Mouse (Mus musculus) liver, embryonic 16.5 days (tissue): ENCODE results near the gene Lamc1. TPM values are rescaled to one million over a fixed set of nuclear protein-coding genes. Genes with fewer than 3 reads are reported as not detected.

Source experiments
- ATAC-seq: fragments of 200-750 bp; cut with Nextera tagmentation; 2 replicates; pipeline ENCODE4 v1.8.0; 2017; ENCODE audit warnings: low read depth, mild to moderate bottlenecking, moderate number of reproducible peaks, moderate library complexity
- H3K27ac ChIP-seq: fragments of 300-500 bp; sonication (generic); 2 replicates; pipeline ENCODE4 v1.5.1; 2014; ENCODE audit warnings: mild to moderate bottlenecking, low read length
- H3K27me3 ChIP-seq: fragments of 300-500 bp; sonication (generic); 2 replicates; pipeline ENCODE4 v1.6.1; 2014; ENCODE audit warnings: low read depth, low read length, mixed read lengths; ENCODE audit not compliant: control insufficient read depth, insufficient read depth
- H3K36me3 ChIP-seq: fragments of 300-500 bp; sonication (generic); 2 replicates; pipeline ENCODE4 v1.6.1; 2014; ENCODE audit warnings: mild to moderate bottlenecking; ENCODE audit not compliant: control insufficient read depth, insufficient read depth
- H3K4me1 ChIP-seq: fragments of 300-500 bp; sonication (generic); 2 replicates; pipeline ENCODE4 v1.6.1; 2014; ENCODE audit warnings: low read depth, low read length, mixed read lengths; ENCODE audit not compliant: control insufficient read depth
- H3K4me2 ChIP-seq: fragments of 300-500 bp; sonication (generic); 2 replicates; pipeline ENCODE4 v1.6.1; 2014; ENCODE audit warnings: low read depth, low read length, mixed read lengths
- H3K4me3 ChIP-seq: fragments of 300-500 bp; sonication (generic); 2 replicates; pipeline ENCODE4 v1.5.1; 2014; ENCODE audit warnings: low read depth, mild to moderate bottlenecking, low read length
- H3K9ac ChIP-seq: fragments of 300-500 bp; sonication (generic); 2 replicates; pipeline ENCODE4 v1.6.1; 2014; ENCODE audit warnings: low read depth, low read length
- H3K9me3 ChIP-seq: fragments of 300-500 bp; sonication (generic); replicated peaks from 2 replicates; pipeline ENCODE4 v1.6.1; 2016; ENCODE audit warnings: low read length; ENCODE audit not compliant: control insufficient read depth
- WGBS: fragments of 180-500 bp; shearing (Covaris S2); extraction: QIAGEN DNeasy Blood & Tissue Kit; methylation state at CpG from one replicate; pipeline ENCODE4 v1.1.7; 2014; ENCODE audit not compliant: insufficient replicate concordance; 5-methylcytosine and 5-hydroxymethylcytosine counted together
- polyA plus RNA-seq: library from polyadenylated mRNA; unstranded; fragments of >200 nt; fragmentation: Nextera tagmentation; extraction: Ambion mirVana; gene quantifications from 2 replicates; pipeline ENCODE4 v1.2.1, GENCODE M21; 2015

The Lamc1 gene
- polyA plus RNA-seq, 1 experiment from 2014 or later, result 8.9 TPM

- no peaks in the 10 kb centered on the region for H3K36me3 ChIP-seq
- H3K9ac ChIP-seq, result no peak overlapping the region
- H3K4me2 ChIP-seq, result no peak overlapping the region
- H3K4me3 ChIP-seq, result no peak overlapping the region
- no peak for ATAC-seq
- H3K4me1 ChIP-seq, result no peaks in the 10 kb centered on the region
- no peaks in the 10 kb centered on the region for H3K9me3 ChIP-seq
- peaks cover 30% of the 10 kb centered on the region for H3K27me3 ChIP-seq
- WGBS, result 69% methylated on average over 3 of the region's 3 CpGs
- H3K27ac ChIP-seq, result no peak overlapping the region
Observed at GRCm38 (mm10) chr1:153188081-153188480, 144.5 kb downstream of the Lamc1 start.

- H3K36me3 ChIP-seq, result no peaks in the 10 kb centered on the region
- H3K27me3 ChIP-seq, result peaks cover 30% of the 10 kb centered on the region
- H3K4me1 ChIP-seq, result no peaks in the 10 kb centered on the region
- H3K9me3 ChIP-seq, result no peaks in the 10 kb centered on the region
- peak within 1 kb of the TSS; percentile 40 for H3K4me3 ChIP-seq
- H3K27ac ChIP-seq, result no peak within 1 kb of the TSS
- H3K9ac ChIP-seq, result no peak within 1 kb of the TSS
- ATAC-seq, result no peak
- peak within 1 kb of the TSS; percentile 51 for H3K4me2 ChIP-seq
- 4% methylated on average over 46 of the region's 46 CpGs for WGBS
Observed at GRCm38 (mm10) chr1:153185828-153186803, 146.5 kb downstream of the Lamc1 start, which contains the start of gene Lamc2. TSS of gene Lamc2 (minus strand) at chr1:153186447.

GRCm38 (mm10) chr1:153180586-153181289, 151.8 kb downstream of the Lamc1 start:
- Histone ChIP-seq H3K9ac (no peak overlapping the region), H3K4me1 (no peaks in the 10 kb centered on the region), H3K27me3 (peaks cover 11% of the 10 kb centered on the region), H3K4me2 (no peak overlapping the region), H3K36me3 (no peaks in the 10 kb centered on the region), H3K9me3 (no peaks in the 10 kb centered on the region), H3K27ac (no peak overlapping the region), H3K4me3 (no peak overlapping the region)
- no peak for ATAC-seq
- WGBS, result 48% methylated on average over 9 of the region's 9 CpGs

GRCm38 (mm10) chr1:153180160-153180559, 152.4 kb downstream of the Lamc1 start:
- Histone ChIP-seq H3K9me3 (no peaks in the 10 kb centered on the region), H3K4me2 (no peak overlapping the region), H3K27me3 (peaks cover 6% of the 10 kb centered on the region), H3K9ac (no peak overlapping the region), H3K36me3 (no peaks in the 10 kb centered on the region), H3K4me1 (no peaks in the 10 kb centered on the region), H3K27ac (no peak overlapping the region), H3K4me3 (no peak overlapping the region)
- no peak for ATAC-seq
- 64% methylated on average over 4 of the region's 4 CpGs for WGBS

- Histone ChIP-seq H3K27me3 (no peaks in the 10 kb centered on the region), H3K9me3 (no peaks in the 10 kb centered on the region), H3K9ac (no peak overlapping the region), H3K4me3 (no peak overlapping the region), H3K36me3 (no peaks in the 10 kb centered on the region), H3K4me1 (no peaks in the 10 kb centered on the region), H3K4me2 (no peak overlapping the region), H3K27ac (no peak overlapping the region)
- no peak for ATAC-seq
- 67% methylated on average over 12 of the region's 12 CpGs for WGBS
Observed at GRCm38 (mm10) chr1:153174801-153175200, 157.8 kb downstream of the Lamc1 start.

- Histone ChIP-seq H3K36me3 (no peaks in the 10 kb centered on the region), H3K4me1 (no peaks in the 10 kb centered on the region), H3K27ac (no peak overlapping the region), H3K4me2 (no peak overlapping the region), H3K9ac (no peak overlapping the region), H3K9me3 (no peaks in the 10 kb centered on the region), H3K4me3 (no peak overlapping the region), H3K27me3 (no peaks in the 10 kb centered on the region)
- no peak for ATAC-seq
- 44% methylated on average over 3 of the region's 3 CpGs for WGBS
Observed at GRCm38 (mm10) chr1:153173276-153173675, 159.3 kb downstream of the Lamc1 start.

GRCm38 (mm10) chr1:153172291-153172731, 160.3 kb downstream of the Lamc1 start:
- no peak overlapping the region for H3K9ac ChIP-seq
- no peak overlapping the region for H3K4me2 ChIP-seq
- H3K27ac ChIP-seq, result no peak overlapping the region
- WGBS, result 15% methylated on average over 9 of the region's 9 CpGs
- H3K4me3 ChIP-seq, result no peak overlapping the region
- no peaks in the 10 kb centered on the region for H3K36me3 ChIP-seq
- no peaks in the 10 kb centered on the region for H3K9me3 ChIP-seq
- ATAC-seq, result 0 out of 2 replicates have a peak, but pooled peaks have one; percentile 41
- no peaks in the 10 kb centered on the region for H3K4me1 ChIP-seq
- no peaks in the 10 kb centered on the region for H3K27me3 ChIP-seq

GRCm38 (mm10) chr1:153171011-153171410, 161.6 kb downstream of the Lamc1 start:
- 77% methylated on average over 10 of the region's 10 CpGs for WGBS
- H3K27ac ChIP-seq, result no peak overlapping the region
- no peak overlapping the region for H3K9ac ChIP-seq

More at GRCm38 (mm10) chr1:153171011-153171410, 161.6 kb downstream of the Lamc1 start:
- ATAC-seq, result no peak
- Histone ChIP-seq H3K4me1 (no peaks in the 10 kb centered on the region), H3K27me3 (no peaks in the 10 kb centered on the region), H3K4me2 (no peak overlapping the region), H3K4me3 (no peak overlapping the region), H3K9me3 (no peaks in the 10 kb centered on the region), H3K36me3 (no peaks in the 10 kb centered on the region)
